Mouse (Mus musculus) NIH3T3 (cell line): ENCODE measurements around the gene Slc35g3.
A peak's percentile ranks its signal among the peaks of the same experiment; 100 is the strongest.

ENCODE experiments used
- DNase-seq: peaks from one replicate; pipeline ENCODE4 v3.0.0-alpha.2; 2012; ENCODE audit warnings: low read depth

The Slc35g3 gene

DNA sequence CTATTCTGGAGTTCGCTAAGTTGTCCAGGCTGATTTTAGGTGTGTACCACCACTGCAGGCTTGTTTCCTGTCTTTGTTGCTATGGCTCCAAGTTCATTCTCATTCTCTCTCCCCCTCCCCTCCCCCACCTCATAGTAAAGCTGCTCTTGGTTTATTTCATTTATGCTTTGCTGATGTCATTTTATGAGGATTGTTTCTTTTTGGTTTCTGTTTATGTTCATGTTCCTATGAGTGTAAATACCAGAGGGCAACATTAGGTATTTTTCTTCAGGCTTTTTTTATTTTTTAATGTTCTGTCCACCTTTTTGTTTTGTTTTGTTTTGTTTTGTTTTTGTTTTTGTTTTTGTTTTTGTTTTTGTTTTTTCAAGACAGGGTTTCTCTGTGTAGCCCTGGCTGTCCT, at the start of gene Slc35g3:
TSS of gene Slc35g3 (minus strand) at position 101 of the 400 bp plus-strand sequence.
- no peak for DNase-seq

DNA sequence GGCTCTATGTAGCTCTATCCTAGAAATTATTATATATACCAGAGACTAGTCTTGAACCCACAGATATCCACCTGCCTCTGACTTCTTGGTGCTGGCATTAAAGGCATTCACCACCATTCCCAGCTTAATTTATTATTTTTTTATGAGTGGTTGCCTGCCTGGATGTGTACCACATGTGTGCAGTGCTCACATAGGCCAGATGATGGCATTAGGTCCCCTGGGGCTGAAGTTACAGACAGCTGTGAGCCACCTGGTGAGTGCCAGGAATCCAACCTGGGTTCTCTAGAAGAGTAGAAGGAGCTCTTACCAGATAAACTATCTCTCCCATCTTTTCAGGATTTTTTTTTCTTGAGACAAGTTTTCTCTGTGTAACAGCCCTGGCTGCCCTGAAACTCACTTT, 48.5 kb upstream of the Slc35g3 start:
- DNase-seq, result no peak

DNA sequence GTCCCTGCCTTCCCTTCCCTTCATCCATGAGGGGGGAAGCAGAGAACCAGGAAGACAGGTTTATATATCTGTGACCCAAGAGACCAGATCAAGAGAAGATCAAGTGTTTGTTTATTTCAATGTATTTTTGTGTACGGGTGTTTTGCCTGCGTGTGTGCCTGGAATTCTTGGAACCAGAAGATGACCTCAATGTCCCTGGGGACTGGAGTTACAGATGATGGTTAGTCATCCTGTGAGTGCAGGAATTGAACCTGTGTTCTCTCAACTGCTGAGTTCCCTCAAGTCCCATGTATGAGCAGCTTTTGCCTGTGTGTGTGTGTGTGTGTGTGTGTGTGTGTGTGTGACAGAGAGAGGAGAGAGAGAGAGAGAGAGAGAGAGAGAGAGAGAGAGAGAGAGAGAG, 45.9 kb upstream of the Slc35g3 start:
- peak; percentile 58 for DNase-seq

DNA sequence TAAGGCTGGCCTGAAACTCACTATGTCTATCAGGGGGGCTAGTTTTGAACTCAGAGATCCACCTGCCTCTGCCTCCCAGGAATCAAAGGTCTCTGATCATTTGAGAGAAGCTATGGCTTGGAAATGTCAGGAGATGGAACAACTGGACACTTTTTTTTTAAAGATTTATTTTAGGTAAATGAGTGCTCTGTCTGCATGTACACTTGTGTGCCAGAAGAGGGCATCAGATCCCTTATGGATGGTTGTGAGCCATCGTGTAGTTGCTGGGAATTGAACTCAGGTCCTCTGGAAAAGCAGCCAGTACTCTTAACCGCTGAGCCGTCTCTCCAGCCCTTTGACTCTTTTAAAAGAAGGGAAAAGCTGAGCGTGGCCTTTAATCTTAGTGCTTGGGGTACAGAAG, 44.6 kb upstream of the Slc35g3 start:
- DNase-seq, result no peak

DNA sequence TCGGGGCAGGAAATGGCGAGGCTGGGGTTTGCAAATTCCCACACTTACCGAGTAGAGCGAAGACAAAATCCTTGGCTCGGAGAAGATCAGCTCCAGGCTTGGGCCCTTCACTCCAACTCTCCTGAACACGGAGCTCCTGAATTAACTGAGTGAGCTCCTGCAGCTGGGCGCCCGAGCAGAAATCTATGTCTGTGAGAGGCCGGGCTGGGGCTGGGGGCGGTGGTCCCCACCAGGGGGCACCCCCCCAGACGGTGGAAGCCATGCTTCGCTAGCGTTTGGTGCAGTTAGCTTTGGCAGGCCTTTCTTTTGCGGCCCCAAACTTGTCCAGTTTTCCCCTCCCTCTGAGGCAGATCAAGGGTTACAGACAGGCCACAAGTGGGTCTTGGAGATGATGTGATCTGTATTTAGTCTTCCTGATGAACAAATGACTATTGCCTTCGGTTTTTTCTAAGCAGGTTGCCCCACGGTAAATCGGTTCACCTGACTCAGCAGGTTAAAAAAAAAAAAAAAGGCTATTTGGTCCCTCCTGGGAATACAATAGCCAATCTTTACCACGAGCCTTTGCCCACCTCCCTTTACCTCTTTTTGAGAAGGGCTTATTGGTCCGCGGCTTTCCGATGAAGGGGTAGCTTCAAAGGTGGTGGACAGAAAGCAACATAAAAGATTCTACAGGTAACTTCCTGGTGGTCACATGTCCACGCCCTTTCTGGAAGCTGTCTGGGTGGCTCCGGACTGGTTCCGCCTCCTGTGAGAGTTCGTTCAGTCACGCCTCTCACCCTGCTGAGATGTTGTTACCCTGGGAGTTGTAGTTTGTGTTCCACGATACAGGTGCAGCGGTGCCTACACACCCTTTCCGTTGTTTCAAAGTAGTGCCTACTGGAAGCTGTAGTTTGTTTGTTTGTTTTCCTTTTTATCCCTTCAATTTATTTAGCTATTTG, 43.5 kb upstream of the Slc35g3 start, which contains the start of gene Tmem102:
TSS of gene Tmem102 (minus strand) at position 653 of the 938 bp plus-strand sequence.
- DNase-seq, result no peak

DNA sequence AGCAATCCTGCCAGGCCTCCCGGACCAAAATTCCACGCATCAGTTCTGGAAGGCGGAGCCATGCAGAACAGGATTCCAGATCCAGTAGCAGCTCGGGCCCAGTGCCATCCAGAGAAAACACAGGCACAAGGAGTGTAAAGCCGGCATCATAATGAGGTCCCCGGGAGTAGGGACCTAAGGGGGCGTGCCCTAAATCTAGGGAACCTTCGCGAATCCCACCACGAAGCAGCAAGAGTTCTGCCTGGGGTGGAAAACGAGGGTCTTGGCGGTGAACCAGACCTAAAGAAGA, 42.8 kb upstream of the Slc35g3 start:
- no peak for DNase-seq

DNA sequence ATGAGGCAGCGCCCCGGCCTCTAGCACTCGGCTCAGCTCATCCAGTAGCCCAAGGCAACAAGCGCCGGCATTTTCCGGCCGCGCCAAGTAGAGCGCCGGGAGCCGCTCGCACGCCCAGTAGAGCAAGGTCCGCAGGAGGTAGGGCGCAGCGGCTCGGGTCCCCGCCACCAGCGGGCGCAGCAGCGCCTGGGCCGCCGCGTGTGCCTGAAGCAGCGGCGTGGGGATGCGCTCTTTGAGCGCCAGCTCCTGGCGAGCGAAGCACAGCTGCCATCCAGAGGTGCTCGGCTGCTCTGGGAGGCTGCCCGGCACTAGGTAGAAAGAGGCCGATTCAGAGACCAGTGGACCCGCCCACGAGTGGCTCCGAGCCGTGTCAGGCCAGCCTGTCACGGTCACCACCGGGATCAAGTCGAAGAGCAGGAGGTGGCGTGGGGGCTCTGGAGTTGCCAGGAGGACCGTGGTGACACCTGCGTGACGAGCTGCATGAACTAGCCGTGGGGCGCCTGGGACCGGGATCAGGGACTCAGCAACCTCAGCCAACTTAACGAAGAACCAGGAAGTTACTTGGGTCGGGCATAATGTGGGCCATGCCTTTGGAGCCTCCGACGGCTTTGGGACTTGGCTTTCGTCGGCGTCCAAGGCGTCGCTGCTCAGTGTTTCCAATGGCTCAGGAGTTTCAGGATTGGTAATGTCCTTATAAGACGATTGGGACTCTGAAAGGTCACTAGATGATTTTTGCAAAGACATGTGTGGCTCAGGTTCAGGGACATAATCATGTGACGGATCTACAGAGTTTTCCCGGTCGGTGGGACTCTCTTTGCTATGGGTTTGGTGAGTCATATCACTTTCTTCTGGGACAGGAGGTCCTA, 42.3 kb upstream of the Slc35g3 start:
- DNase-seq, result peak; percentile 85

DNA sequence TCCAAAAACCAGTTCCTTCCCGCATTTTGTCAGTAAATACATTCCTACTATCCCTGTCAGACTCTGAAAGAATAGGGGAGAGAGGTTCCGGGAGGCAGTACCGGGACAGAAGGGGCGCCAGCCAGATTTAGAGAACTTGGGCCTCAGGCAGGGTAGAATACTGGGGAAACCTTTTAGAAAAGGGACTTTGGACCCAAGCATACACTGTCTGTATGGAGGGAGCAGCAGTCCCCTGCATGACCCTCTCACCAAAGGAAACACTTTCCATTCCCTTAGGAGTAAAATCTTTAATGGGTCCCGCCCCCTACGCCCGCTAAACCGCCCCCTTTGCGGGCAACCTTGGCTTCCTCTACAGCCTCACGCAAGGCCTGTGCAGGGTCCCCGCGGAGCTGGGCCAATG, 41.6 kb upstream of the Slc35g3 start:
- DNase-seq, result no peak

DNA sequence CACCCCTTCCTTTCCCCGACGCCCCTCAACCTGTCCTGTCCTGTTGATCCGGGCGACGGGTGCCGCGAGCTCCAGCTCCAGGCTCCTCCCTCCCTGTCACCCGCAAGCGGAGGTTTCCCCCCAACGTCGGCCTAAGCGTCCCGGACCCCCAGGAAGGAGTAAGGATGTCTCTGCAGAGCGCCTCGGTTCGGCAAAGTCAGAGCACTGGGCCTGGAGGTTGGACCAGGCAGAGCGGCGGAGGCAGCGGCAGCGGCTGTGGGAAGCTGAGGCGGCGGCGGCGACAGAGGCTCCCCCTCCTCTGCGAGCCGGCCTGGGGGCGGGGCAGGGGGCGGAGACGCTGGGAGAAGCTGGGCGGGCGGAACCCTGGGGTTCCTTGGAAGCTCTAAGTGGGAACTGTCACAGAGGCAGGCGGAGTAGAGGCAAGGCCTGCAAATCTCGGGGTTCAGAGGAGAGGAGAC, 40.9 kb upstream of the Slc35g3 start:
- DNase-seq, result peak; percentile 58

DNA sequence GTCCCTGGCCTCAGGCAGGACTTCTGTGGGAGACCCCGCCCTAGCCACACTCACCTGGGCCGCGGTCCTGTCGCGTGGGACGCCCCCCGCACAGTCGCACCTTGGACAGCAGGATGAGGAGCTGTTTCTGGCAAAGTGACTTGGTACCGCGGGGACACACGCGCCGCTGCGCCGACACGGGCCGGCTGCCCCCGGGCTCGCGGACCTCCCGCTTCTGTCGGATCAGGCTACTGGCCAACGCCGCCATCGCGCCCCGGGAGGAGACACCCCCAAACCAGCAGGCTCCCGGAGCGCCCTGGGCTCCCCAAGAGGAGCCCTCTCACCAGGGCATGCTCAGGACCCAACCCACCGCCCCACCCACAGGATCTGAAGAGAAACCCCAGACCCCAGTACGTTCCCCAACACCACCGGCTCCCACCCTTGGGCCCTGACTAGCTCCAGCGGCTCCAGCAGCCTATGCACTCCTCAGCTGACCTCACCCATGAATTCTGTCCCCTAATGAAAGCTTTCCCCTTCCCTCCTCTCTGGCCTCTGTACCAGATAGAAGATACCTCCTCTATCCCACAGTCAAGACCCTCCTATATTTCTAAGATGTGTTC, 39.7 kb upstream of the Slc35g3 start, which contains the start of gene Fgf11:
TSS of gene Fgf11 (minus strand) at position 479 of the 599 bp plus-strand sequence.
- DNase-seq, result no peak

DNA sequence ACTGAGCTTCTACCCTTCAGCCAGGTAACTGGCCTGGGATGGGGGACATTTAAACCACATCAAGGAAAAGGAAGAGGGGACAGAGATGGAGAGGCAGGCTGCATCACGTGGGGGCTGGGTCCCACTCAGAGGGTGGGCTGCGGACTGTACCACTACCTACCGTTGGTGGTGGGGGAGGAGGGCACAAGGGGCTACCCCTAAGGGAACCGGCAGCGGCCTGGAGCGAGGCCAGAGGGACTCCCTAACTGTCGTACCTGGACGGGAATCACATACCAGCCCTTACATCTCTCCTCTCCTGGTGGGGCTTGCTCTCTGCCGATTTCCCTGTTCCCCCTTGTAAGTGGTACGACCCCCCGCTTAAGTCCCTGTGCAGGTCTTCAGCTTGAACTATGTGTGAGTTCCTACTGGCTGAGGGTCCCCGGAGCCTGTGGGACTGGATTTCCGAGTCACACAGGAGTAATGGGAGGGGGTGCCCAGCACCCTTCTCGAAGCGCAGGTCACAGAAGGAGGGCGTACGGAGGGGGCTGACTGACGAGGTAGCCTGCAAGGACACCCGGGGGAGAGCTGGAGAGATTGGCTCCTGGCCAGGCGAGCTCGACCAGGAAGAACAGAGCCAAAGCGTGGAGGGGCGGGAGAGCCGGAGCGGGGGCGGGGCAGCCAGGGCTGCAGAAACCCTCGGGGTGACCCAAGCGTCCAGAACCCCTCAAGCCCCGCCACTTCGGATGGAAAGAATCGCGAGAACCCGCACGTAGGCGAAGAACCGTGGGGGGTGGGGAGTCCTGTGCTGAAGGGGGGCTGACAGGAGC, 38.8 kb upstream of the Slc35g3 start:
- DNase-seq, result peak; percentile 42

DNA sequence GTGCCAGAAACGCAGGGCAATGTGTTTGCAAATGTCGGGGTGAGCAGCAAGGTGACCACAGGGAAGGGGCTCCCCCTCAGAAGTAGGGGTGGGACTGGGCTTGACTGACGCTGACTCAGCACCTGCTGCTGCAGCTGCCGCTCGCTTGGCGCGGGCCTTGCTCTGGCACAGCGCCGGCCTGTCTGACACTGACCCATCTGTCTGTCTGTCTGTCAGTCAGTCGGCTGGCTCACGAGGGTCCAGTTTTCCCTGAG, 38.3 kb upstream of the Slc35g3 start:
- peak; percentile 40 for DNase-seq

DNA sequence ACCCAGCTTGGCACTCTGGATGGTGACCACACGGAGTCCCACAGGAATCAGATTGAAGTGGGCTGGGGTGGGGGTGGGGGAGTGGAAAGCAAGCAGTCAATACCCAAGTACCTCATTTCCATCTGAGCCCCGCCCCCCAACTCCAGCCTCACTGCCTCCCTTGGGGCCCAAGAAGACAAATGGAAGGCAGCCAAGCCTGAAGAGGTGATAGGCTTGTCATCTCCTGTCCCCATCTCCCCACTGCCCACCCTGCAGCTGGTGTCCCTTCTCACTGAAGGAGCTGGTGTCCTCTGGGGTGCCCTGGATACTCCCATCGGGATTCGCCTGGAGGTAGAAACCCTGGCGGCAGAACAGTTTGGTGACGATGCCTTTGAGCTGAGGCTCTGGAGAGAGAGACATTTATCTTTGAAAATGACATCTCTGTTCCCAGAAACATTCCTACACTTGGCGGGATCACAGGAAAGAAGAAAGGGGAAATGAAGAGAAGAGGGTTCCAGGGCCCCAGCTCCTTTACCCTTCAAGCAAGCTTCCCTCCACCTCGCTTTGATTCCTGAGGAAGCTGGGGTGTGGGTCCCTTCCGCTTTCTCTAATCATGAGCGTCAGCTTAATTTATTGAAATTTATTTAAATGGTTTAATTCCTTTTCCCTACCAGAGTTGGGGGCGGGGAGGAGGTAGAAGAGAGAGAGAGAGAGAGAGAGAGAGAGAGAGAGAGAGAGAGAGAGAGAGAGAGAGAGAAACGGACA, 37.8 kb upstream of the Slc35g3 start:
- no peak for DNase-seq

DNA sequence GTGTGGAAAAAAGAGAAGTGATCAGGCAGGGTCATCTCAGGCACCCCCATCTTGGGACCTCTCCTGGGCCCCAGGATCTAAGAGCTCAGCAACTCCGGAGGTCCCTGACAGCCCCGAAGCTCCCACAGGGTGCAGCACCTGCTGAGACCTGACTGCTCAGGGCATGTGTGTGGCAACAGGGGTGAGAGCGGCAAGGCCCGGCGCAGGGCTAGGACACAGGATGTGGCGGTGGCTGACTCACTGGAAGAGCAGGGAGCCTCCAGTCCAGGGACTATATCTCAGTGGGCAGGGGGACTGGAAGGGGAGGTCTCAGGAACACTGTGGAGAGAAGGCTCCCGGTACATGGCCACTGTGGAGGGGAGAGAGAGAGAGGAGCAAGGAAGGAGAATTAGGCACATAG, 36.2 kb upstream of the Slc35g3 start:
- no peak for DNase-seq

DNA sequence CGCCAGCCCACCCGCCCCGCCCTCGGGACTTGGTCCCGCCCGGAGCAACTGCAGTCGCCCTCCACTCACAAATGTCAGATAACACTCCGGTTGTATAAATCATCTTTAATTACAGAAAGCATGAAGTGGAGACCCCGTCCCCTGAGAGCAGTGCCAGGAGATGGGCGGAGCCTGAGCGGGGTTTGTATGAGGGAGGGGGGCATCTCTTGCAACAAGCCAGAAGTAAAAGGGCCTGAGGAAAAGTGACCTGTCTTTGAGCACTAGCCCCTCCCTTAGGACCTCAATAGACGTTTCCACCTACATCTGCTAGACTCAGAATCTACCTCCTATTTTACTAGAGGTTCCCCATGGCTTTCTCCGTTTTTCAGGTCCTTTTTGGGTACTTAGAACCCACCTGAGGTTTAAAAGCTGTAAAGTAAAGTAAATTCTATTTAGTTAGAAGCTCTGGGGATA, 34.2 kb upstream of the Slc35g3 start:
- DNase-seq, result no peak

DNA sequence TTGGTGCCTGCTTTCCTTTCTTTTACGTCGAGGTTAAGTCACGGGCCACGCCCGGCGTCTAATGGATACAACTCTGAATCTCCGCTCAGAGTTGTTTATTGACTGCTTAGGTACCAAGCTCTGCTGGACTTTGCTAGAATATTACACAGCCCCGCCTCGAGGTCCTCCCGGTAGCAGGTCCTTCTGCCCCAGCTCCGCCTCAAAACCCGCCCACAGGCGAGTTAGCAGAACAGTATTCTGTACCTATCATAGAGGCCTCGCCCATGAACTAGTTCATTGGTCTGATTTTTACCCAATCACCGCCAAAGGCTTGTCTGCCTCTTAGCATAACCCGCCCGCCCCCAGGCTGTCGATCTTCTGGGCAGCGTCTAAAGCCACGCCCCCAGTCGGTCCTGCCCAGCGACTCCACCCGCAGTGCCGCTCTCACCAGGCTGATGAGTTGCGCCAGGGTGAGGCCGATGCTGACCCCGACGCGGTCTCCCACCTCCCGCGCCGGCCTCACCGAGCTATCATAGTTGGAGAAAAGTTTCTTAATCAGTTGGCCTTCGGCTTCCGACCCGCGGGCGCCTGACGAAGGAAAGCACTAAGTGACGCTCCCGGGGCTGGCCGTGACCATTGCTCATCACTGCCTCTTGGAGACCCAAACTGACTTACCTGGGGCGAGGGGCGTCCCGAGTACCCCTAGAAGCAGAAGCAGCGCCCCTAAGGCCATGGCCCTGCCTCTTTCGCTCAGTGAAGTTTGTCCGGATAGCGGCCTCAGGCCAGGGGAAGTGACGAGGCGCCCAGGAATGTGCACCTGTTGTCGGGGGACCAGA, 33.6 kb upstream of the Slc35g3 start, which contains the start of gene Chrnb1:
TSS of gene Chrnb1 (minus strand) at position 776 of the 815 bp plus-strand sequence.
- DNase-seq, result peak; percentile 95

DNA sequence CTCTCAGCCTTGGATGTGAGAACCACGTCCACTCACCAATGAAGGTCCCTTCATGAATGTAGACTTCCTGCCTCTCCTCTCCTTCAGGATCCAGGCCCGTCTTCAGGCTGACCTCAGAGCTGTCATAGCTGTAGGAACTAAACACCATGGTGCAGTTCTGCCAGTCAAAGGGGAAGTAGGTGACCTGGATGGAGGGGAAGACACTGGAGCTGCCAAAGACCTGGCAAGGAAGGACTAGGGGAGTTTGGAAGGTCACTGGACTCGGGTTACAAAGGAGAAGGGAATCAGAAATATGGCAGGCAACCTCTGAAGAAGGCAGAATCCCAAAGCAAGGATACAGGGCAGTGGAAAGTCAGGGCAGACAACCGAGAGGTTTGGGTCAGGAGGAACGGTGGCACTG, 31.7 kb upstream of the Slc35g3 start:
- DNase-seq, result no peak

DNA sequence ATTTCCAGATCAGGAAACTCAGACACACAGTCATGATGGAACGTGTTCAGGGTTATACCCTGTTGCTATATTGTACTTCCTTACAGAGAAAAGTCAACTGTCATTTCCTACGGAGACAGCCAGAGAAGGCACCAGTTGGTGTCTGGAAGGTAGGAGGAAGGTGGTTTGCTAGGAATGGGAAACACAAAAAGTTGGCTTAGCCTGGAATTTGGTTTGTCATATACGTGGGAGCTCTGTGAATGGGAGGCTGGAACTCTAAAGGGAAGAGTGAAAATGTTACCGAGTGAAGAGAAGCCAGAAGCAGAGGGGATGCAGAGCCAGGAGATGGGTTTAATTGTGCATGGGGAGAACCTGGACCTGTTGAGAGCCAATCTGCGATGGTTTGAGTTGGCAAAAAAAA, 29.7 kb upstream of the Slc35g3 start:
- DNase-seq, result no peak

DNA sequence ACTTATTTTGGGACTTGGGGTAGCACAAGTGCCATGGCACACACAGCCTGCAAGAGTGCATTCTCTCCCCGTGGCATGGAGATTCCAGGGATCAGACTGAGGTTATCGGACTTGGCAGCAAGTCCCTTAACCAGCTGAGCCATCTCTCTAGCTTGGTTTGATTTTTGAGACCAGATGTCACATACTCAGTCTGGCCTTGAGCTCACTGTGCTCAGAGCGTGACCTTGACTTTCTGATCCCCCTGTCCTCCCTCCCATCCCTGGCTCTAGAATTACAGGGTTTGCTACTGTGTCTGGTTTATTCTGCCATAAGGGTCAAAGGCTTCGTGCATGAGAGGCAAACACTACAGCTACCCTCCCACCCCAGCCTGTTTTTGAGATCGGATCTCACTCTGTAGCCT, 27.7 kb upstream of the Slc35g3 start:
- no peak for DNase-seq

DNA sequence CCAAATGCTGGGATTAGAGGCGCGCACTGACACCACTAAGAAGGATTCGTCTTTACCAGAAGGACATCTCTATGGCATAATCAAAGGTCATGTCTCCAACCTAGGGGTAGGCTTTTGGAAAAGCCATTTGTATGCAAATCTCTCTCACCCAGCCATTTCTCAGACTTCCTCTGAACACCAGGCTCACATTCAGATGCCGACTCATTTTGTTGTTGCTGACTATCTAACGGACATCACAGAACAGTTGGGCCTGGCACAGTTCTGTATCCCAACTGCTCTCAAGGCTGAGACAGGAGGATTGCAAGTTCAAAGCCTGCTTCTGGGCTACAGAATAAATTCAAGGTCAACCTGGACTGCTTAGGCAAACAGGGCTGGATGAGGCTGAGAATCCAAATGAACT, 25.5 kb upstream of the Slc35g3 start:
- DNase-seq, result no peak
